Mouse (Mus musculus) MEL-GATA-1-ER (cell line): ENCODE results near the gene Ube2e1.

Experiments used
- DNase-seq: peaks from one replicate; pipeline ENCODE4 v3.0.0-alpha.2; 2012; ENCODE audit warnings: low read depth; ENCODE audit errors: extremely low read depth

Ube2e1 gene

GRCm38 (mm10) chr14:18331693-18332131, at the start of gene Ube2e1:
TSS of gene Ube2e1 (minus strand) at chr14:18331859.
- DNase-seq = peak; percentile 47

GRCm38 (mm10) chr14:18379841-18380240, 48.2 kb upstream of the Ube2e1 start:
- DNase-seq = no peak

- no peak for DNase-seq
These were observed 46.4 kb upstream of the Ube2e1 start for GRCm38 (mm10) chr14:18377944-18378575.

- DNase-seq = no peak
These were observed 44.5 kb upstream of the Ube2e1 start for GRCm38 (mm10) chr14:18376206-18376605.

- DNase-seq = no peak
These were observed 42.2 kb upstream of the Ube2e1 start for GRCm38 (mm10) chr14:18373758-18374405.

GRCm38 (mm10) chr14:18372761-18373610, 41.3 kb upstream of the Ube2e1 start:
- no peak for DNase-seq

GRCm38 (mm10) chr14:18369031-18369430, 37.4 kb upstream of the Ube2e1 start:
- no peak for DNase-seq

GRCm38 (mm10) chr14:18367025-18367424, 35.4 kb upstream of the Ube2e1 start:
- DNase-seq = no peak

GRCm38 (mm10) chr14:18364321-18364720, 32.7 kb upstream of the Ube2e1 start:
- no peak for DNase-seq

- DNase-seq = no peak
These were observed 24.8 kb upstream of the Ube2e1 start for GRCm38 (mm10) chr14:18356442-18356841.

GRCm38 (mm10) chr14:18355514-18356190, 24.0 kb upstream of the Ube2e1 start:
- no peak for DNase-seq

GRCm38 (mm10) chr14:18353525-18353924, 21.9 kb upstream of the Ube2e1 start:
- no peak for DNase-seq

GRCm38 (mm10) chr14:18352934-18353333, 21.3 kb upstream of the Ube2e1 start:
- DNase-seq = no peak

- no peak for DNase-seq
These were observed 19.0 kb upstream of the Ube2e1 start for GRCm38 (mm10) chr14:18350680-18351079.

GRCm38 (mm10) chr14:18349871-18350270, 18.2 kb upstream of the Ube2e1 start:
- no peak for DNase-seq

- DNase-seq = no peak
These were observed 11.9 kb upstream of the Ube2e1 start for GRCm38 (mm10) chr14:18343589-18343988.

- DNase-seq = no peak
These were observed 11.1 kb upstream of the Ube2e1 start for GRCm38 (mm10) chr14:18342749-18343148.

GRCm38 (mm10) chr14:18341088-18341487, 9.4 kb upstream of the Ube2e1 start:
- DNase-seq = no peak

- no peak for DNase-seq
These were observed 4.4 kb upstream of the Ube2e1 start for GRCm38 (mm10) chr14:18336106-18336505.

GRCm38 (mm10) chr14:18330789-18331692, 618 bp downstream of the Ube2e1 start:
- peak; percentile 12 for DNase-seq
